Mouse (Mus musculus) left cerebral cortex, postnatal 10 days (tissue): ENCODE measurements at regions not wholly inside any gene's neighbourhood (a gene's known extent, or its start where the extent isn't known, plus 50 kb on each side); places are given as distances from the start of the nearest gene placed in this dataset.
A peak's percentile ranks its signal among the peaks of the same experiment; 100 is the strongest.

Source experiments
- DNase-seq, 2 experiments: peaks; one replicate each; pipeline ENCODE4 v3.0.0; 2021 to 2022; ENCODE audit warnings: low spot score in 2 of 2, mixed read lengths in 1 of 2; ENCODE audit errors: extremely low spot score in 1 of 2
- intact Hi-C: fragments of 180-260 bp; cut with DNase I; formaldehyde crosslinking; loops from one replicate; pipeline ENCODE4 v1.15.1; 2025

- no peak for DNase-seq
- intact Hi-C loops: no loop called here
These were observed 367.3 kb upstream of the Nfe2l3 start for GRCm38 (mm10) chr6:51065156-51065555.

GRCm38 (mm10) chr6:51067332-51067731 lies 365.1 kb upstream of the Nfe2l3 start:
- intact Hi-C loops: no loop called here
- no peak for DNase-seq

- intact Hi-C loops: no loop called here
- no peak for DNase-seq
These were observed 362.5 kb upstream of the Nfe2l3 start for GRCm38 (mm10) chr6:51069945-51070344.

GRCm38 (mm10) chr6:51071243-51071642 lies 361.2 kb upstream of the Nfe2l3 start:
- DNase-seq: no peak
- intact Hi-C loops: no loop called here

- no peak for DNase-seq
- intact Hi-C loops: no loop called here
These were observed 357.4 kb upstream of the Nfe2l3 start for GRCm38 (mm10) chr6:51075026-51075425.

DNA sequence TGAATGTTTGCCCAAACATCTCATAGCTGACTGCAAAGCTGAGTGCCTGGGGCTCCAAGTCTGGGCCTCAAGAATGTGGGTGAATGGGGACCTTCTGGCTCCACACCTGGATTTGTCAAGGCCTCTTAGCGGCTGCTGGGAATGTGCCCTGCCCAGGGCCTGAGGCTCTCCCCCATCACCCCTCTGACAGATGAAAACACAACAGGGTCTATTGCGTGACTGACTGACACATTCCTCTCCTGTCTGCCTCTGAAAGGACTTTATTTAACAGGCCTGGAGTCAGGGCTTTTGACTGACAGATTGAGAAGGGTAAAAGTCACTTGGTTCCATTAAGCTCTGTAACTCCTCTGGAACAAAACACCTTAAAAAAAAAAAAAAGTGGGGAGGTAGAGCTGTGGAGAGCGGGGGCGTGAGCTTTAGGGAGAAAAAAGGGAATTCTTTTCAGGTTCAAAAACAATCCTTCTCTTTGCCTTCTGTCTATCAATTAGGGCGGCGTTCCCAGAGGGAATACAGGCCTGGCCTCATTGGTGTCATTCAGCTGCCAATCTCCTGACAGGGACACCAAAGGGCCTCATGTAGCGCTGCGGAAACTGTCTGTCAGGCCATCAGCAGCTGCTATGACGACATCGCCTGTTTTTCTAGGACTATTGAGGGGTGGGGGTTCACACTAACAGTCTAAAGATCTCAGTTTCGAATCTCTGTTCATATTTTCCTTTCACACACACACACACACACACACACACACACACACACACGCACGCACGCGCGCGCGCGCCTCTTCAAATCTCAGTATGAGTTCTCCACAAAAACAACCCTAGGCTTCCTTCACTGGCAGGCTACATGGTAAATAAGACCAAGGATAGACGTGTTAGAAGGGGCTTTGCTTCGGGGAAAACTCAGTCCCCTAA lies 355.4 kb upstream of the Nfe2l3 start:
- DNase-seq: no peak
- intact Hi-C loops: no loop called here

- DNase-seq: peak in 1 of 2 experiments; percentile 39
- intact Hi-C loops: no loop called here
These were observed 354.7 kb upstream of the Nfe2l3 start for GRCm38 (mm10) chr6:51077769-51078096.

- no peak for DNase-seq
- intact Hi-C loops: no loop called here
These were observed 354.0 kb upstream of the Nfe2l3 start for GRCm38 (mm10) chr6:51078353-51078966.

- DNase-seq: no peak
- intact Hi-C loops: no loop called here
These were observed 353.5 kb upstream of the Nfe2l3 start for GRCm38 (mm10) chr6:51078967-51079355.

DNA sequence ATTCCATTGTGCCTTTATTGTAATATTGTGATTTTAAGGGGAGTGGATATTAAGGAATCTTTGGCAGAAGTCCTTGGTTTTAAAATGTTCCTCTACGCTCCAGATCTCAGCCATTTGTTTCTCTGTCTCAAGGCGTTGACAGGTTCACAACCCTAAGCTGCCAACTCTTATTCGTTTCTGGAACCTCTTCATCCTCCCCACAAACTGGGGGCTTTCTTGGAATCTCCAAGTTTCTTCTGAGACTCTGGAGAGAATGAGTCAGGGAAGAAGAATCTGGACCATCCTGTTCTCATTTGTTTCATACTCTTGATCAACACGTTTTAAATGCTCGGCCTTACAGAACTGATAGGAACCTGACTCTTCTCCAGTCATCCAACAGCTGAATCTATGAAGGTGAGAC lies 351.4 kb upstream of the Nfe2l3 start:
- no peak for DNase-seq
- intact Hi-C loops: no loop called here

DNA sequence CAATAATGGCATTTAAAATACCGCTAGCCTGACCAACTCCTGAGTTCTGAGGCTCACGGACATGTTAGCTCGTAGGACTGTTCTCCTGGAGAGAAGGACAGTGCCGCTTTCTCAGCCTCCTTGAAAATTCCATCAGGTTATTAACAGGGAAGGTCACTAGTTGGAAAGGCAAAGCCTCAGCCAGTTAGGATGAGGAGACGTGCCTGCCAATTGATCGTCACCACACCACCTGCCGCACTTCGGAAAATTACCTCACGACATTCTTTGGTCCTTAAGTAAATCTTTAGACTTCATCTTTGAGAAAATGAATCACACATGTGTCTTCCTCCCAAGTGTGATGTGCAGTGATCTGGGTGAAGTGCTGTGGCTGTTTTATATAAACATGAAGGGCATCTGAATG lies 347.8 kb upstream of the Nfe2l3 start:
- intact Hi-C loops: no loop called here
- no peak for DNase-seq

- intact Hi-C loops: no loop called here
These were observed 346.9 kb upstream of the Nfe2l3 start for GRCm38 (mm10) chr6:51085547-51085946.

GRCm38 (mm10) chr6:51086347-51086746 lies 346.1 kb upstream of the Nfe2l3 start:
- DNase-seq: no peak
- intact Hi-C loops: no loop called here

More at GRCm38 (mm10) chr6:51085547-51085946, 346.9 kb upstream of the Nfe2l3 start:
- DNase-seq: no peak

DNA sequence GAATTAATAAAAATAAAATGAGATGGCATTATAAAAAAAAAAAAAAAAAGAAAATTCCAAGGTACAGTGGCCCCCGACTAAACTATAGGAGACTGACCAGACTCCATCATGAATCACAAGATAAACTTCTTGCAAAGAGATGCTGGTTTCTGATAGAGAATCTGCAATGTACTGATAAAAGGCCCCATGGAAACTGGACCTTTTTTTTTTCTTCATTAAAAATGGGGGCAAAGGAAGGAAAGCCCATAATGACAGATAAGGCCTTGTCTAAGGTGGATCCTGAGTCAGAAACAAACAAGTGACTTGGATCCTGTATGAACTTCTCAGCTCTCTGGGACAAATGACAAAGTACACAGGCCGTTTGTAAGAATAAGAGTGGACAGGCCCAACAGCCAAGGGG lies 344.7 kb upstream of the Nfe2l3 start:
- intact Hi-C loops: no loop called here
- no peak for DNase-seq

- DNase-seq: no peak
- intact Hi-C loops: no loop called here
These were observed 343.7 kb upstream of the Nfe2l3 start for GRCm38 (mm10) chr6:51088641-51089372.

GRCm38 (mm10) chr6:51093196-51093595 lies 339.3 kb upstream of the Nfe2l3 start:
- no peak for DNase-seq
- intact Hi-C loops: no loop called here

DNA sequence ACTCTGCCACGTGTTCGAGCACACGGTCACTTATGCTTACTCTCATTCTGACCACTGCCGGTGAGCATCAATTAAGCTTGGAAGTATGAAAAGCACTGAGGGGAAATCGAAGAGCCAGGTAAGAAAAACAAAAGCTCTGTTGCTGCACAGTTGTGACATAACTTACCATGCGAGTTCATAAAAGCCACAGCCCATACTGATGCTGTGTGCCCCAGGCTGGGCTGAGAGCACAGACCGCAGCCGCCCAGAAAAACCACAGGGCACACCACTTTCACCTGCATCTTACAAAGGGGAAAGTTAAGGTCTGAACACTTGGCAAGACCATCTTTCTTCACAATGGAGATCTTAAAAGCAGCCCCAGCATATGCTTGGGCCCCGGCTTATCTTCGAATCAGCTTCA lies 338.2 kb upstream of the Nfe2l3 start:
- intact Hi-C loops: no loop called here

DNA sequence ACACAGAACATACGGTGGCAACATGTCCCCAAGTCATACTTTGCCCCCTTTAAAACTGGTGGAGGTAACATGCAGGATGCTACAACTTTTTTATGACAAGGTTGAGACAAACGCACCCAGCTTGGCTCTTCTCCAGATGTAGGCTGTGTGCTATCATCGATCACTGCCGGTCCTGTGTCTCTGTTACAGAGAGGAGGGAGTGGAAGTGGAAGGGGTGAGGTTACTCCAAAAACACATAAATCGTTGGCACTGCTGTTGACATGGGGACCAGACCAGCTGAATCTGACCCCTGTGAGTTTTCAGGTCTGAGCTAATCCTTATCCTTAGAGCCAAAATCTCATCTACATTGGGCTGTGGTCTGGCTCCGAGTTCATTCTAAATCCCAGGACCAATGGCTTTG lies 335.0 kb upstream of the Nfe2l3 start:
- intact Hi-C loops: no loop called here
- DNase-seq: no peak

More for the DNA sequence above, 338.2 kb upstream of the Nfe2l3 start:
- no peak for DNase-seq

DNA sequence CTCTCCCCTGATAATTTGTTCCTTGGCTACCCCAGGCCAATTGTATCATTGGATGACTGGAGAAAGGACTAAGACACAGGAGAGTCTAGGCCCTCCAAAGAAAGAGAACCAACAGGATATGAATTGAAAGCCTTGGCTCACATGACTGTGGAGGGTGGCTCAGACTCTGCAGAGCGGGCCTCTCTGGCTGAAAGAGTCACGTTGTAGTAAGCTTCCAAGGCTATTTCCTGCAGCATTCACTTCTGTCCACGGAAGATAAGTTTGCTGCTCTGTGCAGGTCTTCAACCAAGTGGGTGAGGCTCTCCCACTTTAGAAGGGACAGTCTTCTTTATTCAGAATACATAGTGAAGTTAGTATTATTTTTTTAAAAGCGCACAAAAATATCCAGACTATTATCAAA lies 332.1 kb upstream of the Nfe2l3 start:
- intact Hi-C loops: no loop called here
- no peak for DNase-seq

DNA sequence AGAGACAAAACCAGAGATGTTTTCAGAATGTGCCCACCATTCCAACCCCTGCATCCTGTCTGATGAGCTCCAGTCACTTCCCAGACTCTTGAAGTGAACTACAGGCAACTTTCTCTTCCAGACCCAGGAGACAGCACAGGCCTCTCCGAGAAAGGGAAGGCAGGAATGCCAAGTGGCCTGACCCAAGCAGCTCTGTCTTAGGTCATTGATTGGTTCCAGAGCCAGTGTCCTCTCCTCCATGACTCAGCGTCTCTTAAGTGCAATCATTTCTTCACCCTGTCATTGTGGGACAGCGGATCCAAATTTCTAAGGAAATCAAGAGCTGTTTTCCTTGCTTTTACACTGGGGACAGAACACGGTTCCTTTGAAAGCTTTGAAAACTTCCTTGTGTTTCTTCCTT lies 329.2 kb upstream of the Nfe2l3 start:
- DNase-seq: no peak
- intact Hi-C loops: no loop called here
